Mouse (Mus musculus): ENCODE measurements at regions not wholly inside any gene's neighbourhood (a gene's known extent, or its start where the extent isn't known, plus 50 kb on each side); places are given as distances from the start of the nearest gene placed in this dataset.

DNA sequence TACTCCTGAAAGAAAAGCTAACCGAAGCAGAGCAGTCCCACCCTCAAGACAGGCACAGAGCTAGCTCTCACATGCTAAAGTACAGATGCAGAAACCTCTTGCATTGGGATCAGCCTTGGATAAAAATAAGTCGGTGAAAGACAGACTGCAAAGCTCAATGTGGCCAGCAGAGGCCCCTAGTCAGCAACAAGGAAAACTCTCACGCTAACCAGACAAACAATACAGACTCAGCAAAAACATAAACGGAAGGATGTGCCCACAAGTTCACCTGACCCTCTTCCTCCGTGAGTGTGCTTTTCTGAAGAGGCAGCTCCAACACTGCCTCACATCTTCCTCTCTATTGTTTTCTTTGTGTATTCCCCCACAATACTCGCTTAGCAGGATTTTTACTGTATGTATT, 77.8 kb downstream of the Rpia start:
- DNase-seq (ENCODE audit: low spot score), result peak; percentile 72

DNA sequence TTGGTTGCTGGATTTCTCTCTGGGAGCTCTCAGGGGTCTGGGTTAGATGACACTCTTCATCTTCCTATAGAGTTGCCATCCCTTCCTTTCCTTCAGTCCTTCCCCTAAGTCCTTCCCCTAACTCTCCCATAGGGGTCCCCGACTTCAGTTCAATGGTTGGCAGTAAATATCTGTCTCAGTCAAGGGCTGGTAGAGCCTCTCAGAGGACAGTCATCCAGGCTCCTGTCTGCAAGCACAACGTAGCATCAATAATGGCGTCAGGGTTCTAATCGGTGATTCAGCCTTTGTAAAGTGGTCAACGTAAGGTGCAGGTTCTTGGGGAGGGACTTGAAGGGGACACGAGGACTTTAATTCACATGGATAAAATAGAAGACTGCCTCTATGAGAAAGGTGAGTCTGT, 78.4 kb downstream of the Rpia start:
- no peak for DNase-seq (ENCODE audit: low spot score)

DNA sequence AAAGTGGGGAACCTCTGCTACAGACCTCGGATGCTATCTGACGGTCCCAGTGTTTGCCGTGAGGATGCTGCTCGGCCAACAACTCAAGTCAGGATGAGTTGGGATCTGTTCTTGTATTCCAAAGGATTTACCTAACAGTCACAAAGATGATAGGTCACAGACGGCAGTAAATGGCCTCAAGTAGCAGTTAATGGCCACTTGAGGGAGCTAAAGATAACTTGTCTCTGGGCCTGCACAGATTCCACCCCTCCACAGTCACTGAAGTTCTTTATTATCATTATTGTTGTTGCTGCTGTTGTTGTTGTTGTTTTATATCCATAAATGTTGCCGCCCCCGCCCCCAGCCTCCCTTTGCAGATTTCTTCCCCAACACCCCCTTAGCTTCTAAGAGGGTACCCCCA, 78.9 kb downstream of the Rpia start:
- no peak for DNase-seq (ENCODE audit: low spot score)

- no peak for DNase-seq (ENCODE audit: low spot score)
These were observed 82.5 kb downstream of the Rpia start for GRCm38 (mm10) chr6:70709338-70710055.

DNA sequence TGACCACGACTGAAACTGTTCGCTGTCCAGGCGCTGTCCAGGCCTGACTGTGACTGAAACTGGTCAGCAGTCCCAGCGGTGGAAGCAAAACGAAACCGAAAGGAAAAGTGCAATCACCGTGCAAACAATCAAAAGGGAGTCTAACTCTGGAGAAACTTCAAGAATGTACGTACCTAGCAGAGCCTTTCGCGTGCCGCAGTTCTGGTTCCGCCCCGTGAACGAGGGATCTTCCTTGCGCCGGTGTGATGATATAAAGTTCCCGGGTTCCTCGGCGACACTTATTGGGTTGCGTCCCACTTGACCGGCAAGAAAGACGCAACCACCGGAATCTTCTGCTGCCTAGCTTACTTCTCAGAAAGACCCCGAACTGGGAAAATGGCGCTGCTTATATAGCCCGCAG, 96.4 kb downstream of the Rpia start:
- DNase-seq (ENCODE audit: low spot score), result no peak
